Mouse (Mus musculus) kidney, adult 18-20 months (tissue): Measurements from ENCODE around the gene Klk6.
A peak's percentile ranks its signal among the peaks of the same experiment; 100 is the strongest.

Source experiments
- DNase-seq: peaks from one replicate; pipeline ENCODE4 v3.0.0; 2021

Gene Klk6

GRCm38 (mm10) chr7:43826056-43826455 lies 1.8 kb downstream of the Klk6 start:
- no peak for DNase-seq

GRCm38 (mm10) chr7:43827706-43828105 lies 3.4 kb downstream of the Klk6 start:
- DNase-seq: no peak

GRCm38 (mm10) chr7:43829006-43829405 lies 4.7 kb downstream of the Klk6 start:
- no peak for DNase-seq

GRCm38 (mm10) chr7:43841701-43842100 lies 17.4 kb downstream of the Klk6 start, which contains the start of gene Klk5:
Gene Klk5, plus strand, starts transcription at chr7:43841971.
- no peak for DNase-seq

- DNase-seq: no peak
Observed at GRCm38 (mm10) chr7:43843801-43844200, 19.5 kb downstream of the Klk6 start.

DNA sequence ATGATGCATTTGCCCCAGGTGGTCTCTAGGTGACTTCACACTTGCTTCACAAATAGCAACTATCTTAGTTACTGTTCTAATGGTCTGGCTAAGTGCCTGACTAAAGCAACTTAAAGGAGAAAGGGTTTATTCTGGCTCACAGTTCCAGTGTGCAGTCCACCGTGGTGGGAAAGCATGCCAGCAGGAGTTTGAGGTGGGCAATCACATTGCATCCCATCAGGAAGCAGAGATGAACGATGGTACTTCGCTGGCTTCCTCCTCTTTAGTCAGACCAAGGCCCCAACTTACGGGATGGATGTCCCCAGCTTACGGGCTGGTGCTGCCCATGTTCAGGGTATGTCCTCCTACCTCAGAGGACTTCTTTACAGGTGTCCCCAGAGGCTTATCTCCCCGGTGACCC lies 27.3 kb downstream of the Klk6 start:
- DNase-seq: no peak

- no peak for DNase-seq
Observed at GRCm38 (mm10) chr7:43854642-43855380, 30.5 kb downstream of the Klk6 start.

GRCm38 (mm10) chr7:43855709-43856108 lies 31.4 kb downstream of the Klk6 start:
- no peak for DNase-seq

DNA sequence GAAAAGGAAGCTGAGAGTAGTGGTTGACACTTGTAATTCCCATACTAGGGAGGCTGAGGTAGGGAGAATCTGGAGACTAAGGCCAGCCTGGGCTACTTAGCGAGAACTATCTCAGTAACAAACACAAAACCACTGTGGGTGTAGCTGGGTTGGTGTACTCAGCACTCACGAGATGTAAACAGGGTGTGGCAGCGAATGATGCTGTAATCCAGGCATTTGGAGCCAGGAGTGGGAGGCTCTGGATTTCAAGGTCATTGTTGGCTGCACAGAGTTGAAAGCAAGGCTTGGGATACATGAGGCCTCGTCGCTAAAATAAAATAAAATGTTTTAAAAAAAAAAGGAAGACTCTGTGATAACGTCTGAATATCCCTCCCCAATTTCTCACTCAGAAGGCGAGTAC lies 32.0 kb downstream of the Klk6 start:
- DNase-seq: no peak

DNA sequence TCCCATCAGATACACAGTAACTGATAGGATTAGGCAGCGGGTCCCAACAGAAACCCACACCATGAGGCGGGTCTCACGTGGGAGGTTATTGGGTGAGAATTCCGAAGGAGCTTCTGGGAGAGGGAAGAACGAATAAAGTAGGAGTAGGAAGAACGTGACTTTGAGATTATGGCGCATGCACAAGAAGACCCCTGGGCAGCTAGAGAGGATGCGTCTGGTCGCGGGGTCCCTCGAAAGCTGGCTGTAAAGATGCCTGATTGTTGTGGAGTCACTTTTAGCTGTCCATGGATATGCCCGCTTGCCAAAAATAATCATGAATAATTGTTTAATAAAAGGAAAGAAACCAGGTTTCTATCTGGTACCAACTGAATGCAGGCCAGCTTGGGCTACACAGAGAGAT lies 33.2 kb downstream of the Klk6 start:
- DNase-seq: no peak

- no peak for DNase-seq
Observed at GRCm38 (mm10) chr7:43860411-43860810, 36.1 kb downstream of the Klk6 start.

- peak; percentile 79 for DNase-seq
Observed at GRCm38 (mm10) chr7:43873237-43873636, 48.9 kb downstream of the Klk6 start.

- DNase-seq: no peak
Observed at GRCm38 (mm10) chr7:43873674-43874073, 49.4 kb downstream of the Klk6 start.

DNA sequence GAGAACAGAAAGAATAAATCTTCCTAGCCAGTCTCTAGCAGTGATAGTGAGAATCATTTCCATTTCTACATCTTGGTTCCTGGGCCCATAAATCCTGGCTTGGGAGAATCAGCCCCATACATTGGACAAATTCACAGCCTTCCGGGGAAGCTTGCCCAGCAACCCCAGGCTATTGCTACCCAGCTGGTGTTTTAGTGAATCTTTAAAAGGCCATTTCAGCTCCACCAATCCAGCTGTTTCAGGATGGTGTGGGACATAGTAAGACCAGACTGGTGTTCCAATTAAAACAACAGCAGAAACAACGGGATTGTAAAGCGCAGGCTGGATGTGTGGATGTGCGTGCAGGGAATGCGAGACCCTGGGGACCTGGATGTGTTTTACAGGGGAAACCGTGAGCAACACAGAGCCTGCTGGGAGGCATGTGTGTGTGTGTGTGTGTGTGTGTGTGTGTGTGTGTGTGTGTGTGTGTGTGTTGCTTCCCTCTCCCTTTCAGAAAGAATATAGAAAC lies 50.6 kb downstream of the Klk6 start:
- no peak for DNase-seq

- DNase-seq: no peak
Observed at GRCm38 (mm10) chr7:43876444-43876843, 52.1 kb downstream of the Klk6 start.

GRCm38 (mm10) chr7:43878281-43878680 lies 54.0 kb downstream of the Klk6 start:
- no peak for DNase-seq

- no peak for DNase-seq
Observed at GRCm38 (mm10) chr7:43880912-43881311, 56.6 kb downstream of the Klk6 start, which contains the start of gene Klk4. Gene Klk4, plus strand, starts transcription at chr7:43881160.
